Mouse (Mus musculus) heart, embryonic 14.5 days (tissue): ENCODE measurements around the gene Susd5. TPM values are rescaled to one million over a fixed set of nuclear protein-coding genes. Genes with fewer than 3 reads are reported as not detected.

Experiments used
- ATAC-seq: fragments of 200-750 bp; cut with Nextera tagmentation; 2 replicates; pipeline ENCODE4 v1.8.0; 2017; ENCODE audit warnings: low read depth, moderate TSS enrichment; ENCODE audit not compliant: insufficient number of reproducible peaks, insufficient read depth, low FRiP score
- H3K27ac ChIP-seq, 2 experiments: fragments of 200-500 bp in 1 of 2; fragments of 300-500 bp in 1 of 2; sonication (generic) in 1 of 2; replicated peaks in 1 of 2; 2 replicates each; pipeline ENCODE4 v1.5.1; 2012 to 2014; ENCODE audit warnings: low read depth in 2 of 2, low read length in 2 of 2, control low read depth in 1 of 2, mild to moderate bottlenecking in 1 of 2, mixed read lengths in 1 of 2; ENCODE audit not compliant: control insufficient read depth in 1 of 2, insufficient read depth in 1 of 2
- H3K27me3 ChIP-seq: fragments of 300-500 bp; sonication (generic); 2 replicates; pipeline ENCODE4 v1.6.1; 2014; ENCODE audit warnings: mild to moderate bottlenecking, low read length, control low read depth; ENCODE audit not compliant: control insufficient read depth, insufficient read depth
- H3K36me3 ChIP-seq: fragments of 300-500 bp; sonication (generic); 2 replicates; pipeline ENCODE4 v1.6.1; 2014; ENCODE audit warnings: mild to moderate bottlenecking, control low read depth, low read length, mixed read lengths; ENCODE audit not compliant: control insufficient read depth, insufficient read depth
- H3K4me1 ChIP-seq, 2 experiments: fragments of 200-500 bp in 1 of 2; fragments of 300-500 bp in 1 of 2; sonication (generic) in 1 of 2; 2 replicates each; pipeline ENCODE4 v1.6.1; 2012 to 2014; ENCODE audit warnings: low read length in 2 of 2, control low read depth in 1 of 2, mixed read lengths in 1 of 2; ENCODE audit not compliant: control insufficient read depth in 2 of 2, insufficient read depth in 2 of 2
- H3K4me2 ChIP-seq: fragments of 300-500 bp; sonication (generic); 2 replicates; pipeline ENCODE4 v1.6.1; 2014; ENCODE audit warnings: mild to moderate bottlenecking, low read length
- H3K4me3 ChIP-seq, 2 experiments: fragments of 200-500 bp in 1 of 2; fragments of 300-500 bp in 1 of 2; sonication (generic) in 1 of 2; 2 replicates each; pipeline ENCODE4 v1.5.1; 2012 to 2014; ENCODE audit warnings: low read length in 2 of 2, mild to moderate bottlenecking in 2 of 2, control low read depth in 1 of 2, low read depth in 1 of 2, moderate library complexity in 1 of 2; ENCODE audit not compliant: control insufficient read depth in 1 of 2, insufficient read depth in 1 of 2
- H3K9ac ChIP-seq: fragments of 300-500 bp; sonication (generic); 2 replicates; pipeline ENCODE4 v1.6.1; 2014; ENCODE audit warnings: mild to moderate bottlenecking, low read length
- H3K9me3 ChIP-seq: fragments of 300-500 bp; sonication (generic); 2 replicates; pipeline ENCODE4 v1.6.1; 2016; ENCODE audit warnings: low read length, control low read depth; ENCODE audit not compliant: control insufficient read depth
- WGBS: fragments of 180-500 bp; shearing (Covaris S2); extraction: QIAGEN DNeasy Blood & Tissue Kit; methylation state at CpG from one replicate; pipeline ENCODE4 v1.1.7; 2014; 5-methylcytosine and 5-hydroxymethylcytosine counted together
- polyA plus RNA-seq: library from polyadenylated mRNA; unstranded; fragments of >200 nt; fragmentation: Nextera tagmentation; extraction: Ambion mirVana; gene quantifications from 2 replicates; pipeline ENCODE4 v1.2.1, GENCODE M21; 2014

The Susd5 gene
- 0.08 and 0.34 TPM in 2 replicates for polyA plus RNA-seq

- no peaks in the 10 kb centered on the region; a peak in 1 of 4 replicates for H3K4me1 ChIP-seq
- no peak within 1 kb of the TSS for H3K27ac ChIP-seq
- no peaks in the 10 kb centered on the region for H3K9me3 ChIP-seq
- 0 out of 2 replicates have a peak, but pooled peaks have one; percentile 47 for ATAC-seq
- peak within 1 kb of the TSS; percentile 46 for H3K9ac ChIP-seq
- no peaks in the 10 kb centered on the region for H3K36me3 ChIP-seq
- peak within 1 kb of the TSS; percentile 85 for H3K4me2 ChIP-seq
- peak within 1 kb of the TSS; percentile 47 for H3K4me3 ChIP-seq
- peaks cover 43% of the 10 kb centered on the region for H3K27me3 ChIP-seq
- under 1% methylated on average over 60 of the region's 60 CpGs for WGBS
These were observed at the start of gene Susd5 for GRCm38 (mm10) chr9:114057090-114057796. Gene Susd5, plus strand, starts transcription at chr9:114057140.

GRCm38 (mm10) chr9:114007850-114008350 lies 49.0 kb upstream of the Susd5 start:
- no peak overlapping the region for H3K9ac ChIP-seq
- H3K9me3 ChIP-seq: no peaks in the 10 kb centered on the region
- no peak overlapping the region for H3K4me3 ChIP-seq
- H3K27ac ChIP-seq: no peak overlapping the region
- 88% methylated on average over 9 of the region's 9 CpGs for WGBS
- H3K36me3 ChIP-seq: no peaks in the 10 kb centered on the region
- H3K27me3 ChIP-seq: no peaks in the 10 kb centered on the region
- H3K4me2 ChIP-seq: no peak overlapping the region
- ATAC-seq: no peak
- H3K4me1 ChIP-seq: no peaks in the 10 kb centered on the region

GRCm38 (mm10) chr9:114009526-114009925 lies 47.4 kb upstream of the Susd5 start:
- Histone ChIP-seq H3K27ac (no peak overlapping the region), H3K9me3 (no peaks in the 10 kb centered on the region), H3K9ac (no peak overlapping the region), H3K36me3 (no peaks in the 10 kb centered on the region), H3K4me1 (no peaks in the 10 kb centered on the region), H3K27me3 (no peaks in the 10 kb centered on the region), H3K4me2 (peak overlapping the region; percentile 31), H3K4me3 (no peak overlapping the region)
- ATAC-seq: no peak
- 45% methylated on average over 5 of the region's 5 CpGs for WGBS

GRCm38 (mm10) chr9:114011203-114011602 lies 45.7 kb upstream of the Susd5 start:
- H3K4me1 ChIP-seq: no peaks in the 10 kb centered on the region
- H3K9me3 ChIP-seq: no peaks in the 10 kb centered on the region
- H3K27ac ChIP-seq: no peak overlapping the region
- no peak for ATAC-seq
- no peak overlapping the region for H3K4me2 ChIP-seq
- 54% methylated on average over 18 of the region's 18 CpGs for WGBS
- no peak overlapping the region for H3K4me3 ChIP-seq
- H3K36me3 ChIP-seq: no peaks in the 10 kb centered on the region
- no peaks in the 10 kb centered on the region for H3K27me3 ChIP-seq
- no peak overlapping the region for H3K9ac ChIP-seq

- no peak overlapping the region for H3K9ac ChIP-seq
- H3K9me3 ChIP-seq: no peaks in the 10 kb centered on the region
- H3K27ac ChIP-seq: no peak overlapping the region
- 63% methylated on average over 1 of the region's 1 CpGs for WGBS
- no peak overlapping the region for H3K4me2 ChIP-seq
- no peaks in the 10 kb centered on the region for H3K4me1 ChIP-seq
- ATAC-seq: no peak
- H3K4me3 ChIP-seq: no peak overlapping the region
- no peaks in the 10 kb centered on the region for H3K36me3 ChIP-seq
- H3K27me3 ChIP-seq: no peaks in the 10 kb centered on the region
These were observed 42.9 kb upstream of the Susd5 start for GRCm38 (mm10) chr9:114014034-114014433.

GRCm38 (mm10) chr9:114015724-114016123 lies 41.2 kb upstream of the Susd5 start:
- Histone ChIP-seq H3K9me3 (no peaks in the 10 kb centered on the region), H3K27ac (no peak overlapping the region), H3K9ac (no peak overlapping the region), H3K4me2 (no peak overlapping the region), H3K4me1 (no peaks in the 10 kb centered on the region), H3K4me3 (no peak overlapping the region), H3K36me3 (no peaks in the 10 kb centered on the region), H3K27me3 (no peaks in the 10 kb centered on the region)
- no peak for ATAC-seq
- 77% methylated on average over 4 of the region's 4 CpGs for WGBS

- Histone ChIP-seq H3K4me3 (no peak overlapping the region), H3K4me2 (no peak overlapping the region), H3K27me3 (no peaks in the 10 kb centered on the region), H3K9me3 (no peaks in the 10 kb centered on the region), H3K36me3 (no peaks in the 10 kb centered on the region), H3K4me1 (no peaks in the 10 kb centered on the region), H3K27ac (no peak overlapping the region), H3K9ac (no peak overlapping the region)
- 68% methylated on average over 4 of the region's 4 CpGs for WGBS
- no peak for ATAC-seq
These were observed 40.5 kb upstream of the Susd5 start for GRCm38 (mm10) chr9:114016402-114016801.
